Mouse (Mus musculus): ENCODE measurements around the gene Elmo1.
"Not testable (repeated sequence)": the region's sequence is repeated elsewhere in the genome, so short reads cannot be mapped to it uniquely, and the experiment has no call there.

The Elmo1 gene

GRCm38 (mm10) chr13:20619946-20620345 lies 529.5 kb downstream of the Elmo1 start:
- no peak for DNase-seq (ENCODE audit: low spot score)

DNA sequence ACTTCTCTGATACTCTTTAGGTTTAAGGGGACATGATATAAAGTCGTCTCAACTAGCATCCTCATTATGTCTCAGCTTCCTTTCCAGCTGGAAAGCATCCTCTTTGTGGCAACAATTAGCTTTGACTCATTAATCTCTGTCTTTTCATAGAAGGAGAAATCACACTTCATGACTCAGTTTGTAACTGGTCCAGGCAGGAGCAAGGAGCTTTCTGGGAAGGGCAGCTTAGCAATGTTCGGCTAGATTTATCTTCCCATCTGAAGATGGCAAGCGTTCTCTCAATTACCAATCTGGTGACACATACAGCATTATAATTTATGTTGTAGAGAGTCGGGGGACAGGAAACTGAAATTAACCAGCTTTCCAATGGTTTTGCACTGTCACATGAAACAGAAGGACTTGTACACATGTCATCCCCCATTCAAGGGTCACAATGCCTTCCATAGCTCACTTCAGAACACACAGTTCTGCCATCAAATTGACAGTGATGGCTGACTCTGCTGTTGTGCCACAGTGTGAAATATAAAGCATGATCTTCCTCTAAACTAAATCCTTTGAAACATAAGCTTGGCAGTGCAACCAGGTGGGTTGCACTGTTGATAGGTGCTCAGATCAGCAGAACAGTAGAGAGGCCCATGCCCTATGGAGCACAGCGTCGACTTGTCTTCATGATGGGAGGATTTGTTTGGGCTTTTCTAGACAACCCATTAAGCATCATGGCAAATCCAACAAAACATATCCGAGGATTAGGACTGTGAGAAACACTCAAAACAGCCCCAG lies 532.9 kb downstream of the Elmo1 start:
- no peak for DNase-seq (ENCODE audit: low spot score)

GRCm38 (mm10) chr13:20627796-20628195 lies 537.4 kb downstream of the Elmo1 start:
- no peak for DNase-seq (ENCODE audit: low spot score)

GRCm38 (mm10) chr13:20632477-20632876 lies 542.1 kb downstream of the Elmo1 start:
- no peak for DNase-seq (ENCODE audit: low spot score)

DNA sequence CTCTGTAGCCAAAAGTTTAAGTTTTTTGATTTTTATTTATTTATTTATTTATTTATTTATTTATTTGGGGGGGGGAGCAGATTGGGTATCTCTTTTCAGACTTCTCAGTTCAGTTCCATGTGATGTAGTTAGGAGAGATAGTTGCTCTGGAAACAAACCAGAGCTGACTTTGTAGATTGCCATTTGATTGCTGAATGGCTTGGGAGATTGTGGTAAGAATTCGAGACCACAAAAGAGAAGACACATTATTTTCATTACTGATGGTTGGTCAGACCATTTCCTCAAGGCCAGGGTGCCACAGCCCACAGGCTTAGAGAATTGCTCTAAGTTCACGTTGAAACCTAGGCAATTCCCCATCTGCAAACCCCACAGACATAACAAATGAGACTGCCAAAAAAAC lies 544.3 kb downstream of the Elmo1 start:
- DNase-seq (ENCODE audit: low spot score) = not testable (repeated sequence)

GRCm38 (mm10) chr13:20635646-20636045 lies 545.2 kb downstream of the Elmo1 start:
- no peak for DNase-seq (ENCODE audit: low spot score)
